Mouse (Mus musculus): ENCODE measurements around the gene Zan. TPM values are rescaled to one million over a fixed set of nuclear protein-coding genes. Genes with fewer than 3 reads are reported as not detected.

Zan gene
- polyA plus RNA-seq, 1 experiment from 2014 or later: 0.17 TPM

- Histone ChIP-seq H3K27me3 (no peaks in the 10 kb centered on the region), H3K36me3 (peaks cover 27% of the 10 kb centered on the region), H3K4me2 (replicated peaks) (no peak overlapping the region), H3K9ac (peak overlapping the region; percentile 42; the same call in 1 of the 2 replicates), H3K4me3 (no peak overlapping the region), H3K27ac (no peak overlapping the region), H3K4me1 (peaks cover 43% of the 10 kb centered on the region), H3K9me3 (no peaks in the 10 kb centered on the region)
- WGBS: 85% methylated on average over 12 of the region's 12 CpGs
- no peak for ATAC-seq (ENCODE audit: insufficient number of reproducible peaks, insufficient read depth, low FRiP score, low TSS enrichment)
Observed at GRCm38 (mm10) chr5:137513951-137514721, 37.3 kb upstream of the Zan start.

DNA sequence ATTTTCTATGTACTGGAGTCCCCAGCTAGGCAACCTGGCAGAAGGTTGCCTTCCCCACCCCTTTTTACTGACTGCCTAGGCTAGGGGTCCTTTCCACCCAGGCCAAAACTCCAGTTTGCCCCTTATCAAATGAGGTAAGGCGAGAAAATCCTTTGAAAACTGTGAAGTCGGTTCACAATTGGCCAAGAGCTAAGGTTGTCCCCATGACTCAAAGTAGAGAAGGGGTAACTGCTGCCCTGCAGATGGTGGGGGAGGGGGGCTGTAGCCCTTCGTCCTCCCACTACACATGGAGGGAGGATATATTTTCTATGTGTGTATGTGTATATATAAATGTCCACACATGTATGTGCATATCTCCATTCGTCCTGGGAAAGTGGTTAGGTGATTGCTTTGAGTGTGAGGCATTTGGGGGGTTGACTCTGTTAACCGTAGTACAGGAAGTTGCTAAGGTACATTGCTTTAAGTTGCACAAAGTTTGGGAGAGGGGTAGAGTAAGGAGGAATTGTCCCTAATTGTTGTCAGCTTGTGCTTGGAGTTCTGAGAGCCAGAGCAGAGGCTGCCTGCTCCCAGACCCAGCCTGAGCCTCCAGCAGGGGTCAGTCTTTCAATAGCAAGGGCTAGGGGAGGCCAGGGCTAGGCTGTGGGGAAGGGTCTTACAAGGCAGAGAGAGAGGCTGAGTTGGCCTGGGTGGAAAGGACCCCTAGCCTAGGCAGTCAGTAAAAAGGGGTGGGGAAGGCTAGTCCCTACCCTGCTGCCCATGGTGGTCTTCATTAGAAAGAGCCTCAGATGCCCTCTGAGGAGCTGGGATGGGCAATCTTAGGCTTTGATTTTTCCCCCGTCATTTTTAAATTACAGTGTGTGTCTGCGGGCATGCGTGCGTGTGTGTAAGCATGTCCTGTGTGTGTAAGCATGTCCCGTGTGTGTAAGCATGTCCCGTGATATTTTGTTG, 36.3 kb upstream of the Zan start:
- Histone ChIP-seq H3K27ac (peak overlapping the region; percentile 37; the same call in 1 of the 2 replicates), H3K9ac (peak overlapping the region; percentile 27), H3K4me1 (peaks cover 43% of the 10 kb centered on the region), H3K27me3 (no peaks in the 10 kb centered on the region), H3K4me2 (replicated peaks) (peak overlapping the region; percentile 95; the same call in 1 of the 2 replicates), H3K36me3 (0 out of 2 replicates have a peak, but pooled peaks cover 17% of the 10 kb centered on the region), H3K4me3 (peak overlapping the region; percentile 5; the same call in 1 of the 2 replicates), H3K9me3 (no peaks in the 10 kb centered on the region)
- peak; percentile 50; the same call in 1 of the 2 replicates for ATAC-seq (ENCODE audit: insufficient number of reproducible peaks, insufficient read depth, low FRiP score, low TSS enrichment)
- WGBS: 75% methylated on average over 11 of the region's 11 CpGs

- H3K4me1 ChIP-seq: peaks cover 43% of the 10 kb centered on the region
- no peak for ATAC-seq (ENCODE audit: insufficient number of reproducible peaks, insufficient read depth, low FRiP score, low TSS enrichment)
- H3K27me3 ChIP-seq: no peaks in the 10 kb centered on the region
- no peaks in the 10 kb centered on the region for H3K9me3 ChIP-seq
- H3K36me3 ChIP-seq: 0 out of 2 replicates have a peak, but pooled peaks cover 7% of the 10 kb centered on the region
- H3K9ac ChIP-seq: peak overlapping the region; percentile 100
- H3K4me3 ChIP-seq: peak overlapping the region; percentile 98
- WGBS: 73% methylated on average over 3 of the region's 3 CpGs
- no peak overlapping the region for H3K27ac ChIP-seq
- H3K4me2 ChIP-seq (replicated peaks): peak overlapping the region; percentile 95
Observed at GRCm38 (mm10) chr5:137511706-137512105, 34.8 kb upstream of the Zan start.

GRCm38 (mm10) chr5:137510573-137511390, 33.9 kb upstream of the Zan start:
- peak overlapping the region; percentile 98 for H3K4me3 ChIP-seq
- ATAC-seq (ENCODE audit: insufficient number of reproducible peaks, insufficient read depth, low FRiP score, low TSS enrichment): 0 out of 2 replicates have a peak, but pooled peaks have one; percentile 9
- no peaks in the 10 kb centered on the region for H3K9me3 ChIP-seq
- H3K27ac ChIP-seq: peak overlapping the region; percentile 91
- WGBS: 2% methylated on average over 61 of the region's 83 CpGs
- H3K4me2 ChIP-seq (replicated peaks): peak overlapping the region; percentile 95
- H3K27me3 ChIP-seq: no peaks in the 10 kb centered on the region
- H3K9ac ChIP-seq: peak overlapping the region; percentile 100
- H3K4me1 ChIP-seq: peaks cover 39% of the 10 kb centered on the region
- H3K36me3 ChIP-seq: 0 out of 2 replicates have a peak, but pooled peaks cover 7% of the 10 kb centered on the region

- Histone ChIP-seq H3K27ac (peak overlapping the region; percentile 91), H3K4me2 (replicated peaks) (peak overlapping the region; percentile 95), H3K4me1 (peaks cover 38% of the 10 kb centered on the region), H3K4me3 (peak overlapping the region; percentile 98), H3K9ac (peak overlapping the region; percentile 100), H3K9me3 (no peaks in the 10 kb centered on the region), H3K27me3 (no peaks in the 10 kb centered on the region), H3K36me3 (0 out of 2 replicates have a peak, but pooled peaks cover 7% of the 10 kb centered on the region)
- 1% methylated on average over 23 of the region's 52 CpGs for WGBS
- ATAC-seq (ENCODE audit: insufficient number of reproducible peaks, insufficient read depth, low FRiP score, low TSS enrichment): no peak; the same call in 1 of the 2 replicates
Observed at GRCm38 (mm10) chr5:137510014-137510501, 33.2 kb upstream of the Zan start.

- peaks cover 8% of the 10 kb centered on the region for H3K4me1 ChIP-seq
- no peak overlapping the region for H3K4me3 ChIP-seq
- no peak overlapping the region for H3K27ac ChIP-seq
- H3K4me2 ChIP-seq (replicated peaks): no peak overlapping the region
- 84% methylated on average over 6 of the region's 6 CpGs for WGBS
- no peak for ATAC-seq (ENCODE audit: insufficient number of reproducible peaks, insufficient read depth, low FRiP score, low TSS enrichment)
- H3K9ac ChIP-seq: no peak overlapping the region
- no peaks in the 10 kb centered on the region for H3K27me3 ChIP-seq
- H3K36me3 ChIP-seq: peaks cover 11% of the 10 kb centered on the region; the same call in 1 of the 2 replicates
- H3K9me3 ChIP-seq: no peaks in the 10 kb centered on the region
Observed at GRCm38 (mm10) chr5:137504041-137504440, 27.2 kb upstream of the Zan start.

- under 1% methylated on average over 30 of the region's 30 CpGs for WGBS
- no peaks in the 10 kb centered on the region for H3K9me3 ChIP-seq
- H3K4me1 ChIP-seq: peaks cover 8% of the 10 kb centered on the region
- peak overlapping the region; percentile 58 for H3K4me2 ChIP-seq (replicated peaks)
- peak overlapping the region; percentile 64 for H3K9ac ChIP-seq
- H3K36me3 ChIP-seq: peaks cover 11% of the 10 kb centered on the region; the same call in 1 of the 2 replicates
- no peaks in the 10 kb centered on the region for H3K27me3 ChIP-seq
- H3K27ac ChIP-seq: peak overlapping the region; percentile 96
- peak; percentile 79 for ATAC-seq (ENCODE audit: insufficient number of reproducible peaks, insufficient read depth, low FRiP score, low TSS enrichment)
- peak overlapping the region; percentile 58 for H3K4me3 ChIP-seq
Observed at GRCm38 (mm10) chr5:137502667-137503110, 25.8 kb upstream of the Zan start.

DNA sequence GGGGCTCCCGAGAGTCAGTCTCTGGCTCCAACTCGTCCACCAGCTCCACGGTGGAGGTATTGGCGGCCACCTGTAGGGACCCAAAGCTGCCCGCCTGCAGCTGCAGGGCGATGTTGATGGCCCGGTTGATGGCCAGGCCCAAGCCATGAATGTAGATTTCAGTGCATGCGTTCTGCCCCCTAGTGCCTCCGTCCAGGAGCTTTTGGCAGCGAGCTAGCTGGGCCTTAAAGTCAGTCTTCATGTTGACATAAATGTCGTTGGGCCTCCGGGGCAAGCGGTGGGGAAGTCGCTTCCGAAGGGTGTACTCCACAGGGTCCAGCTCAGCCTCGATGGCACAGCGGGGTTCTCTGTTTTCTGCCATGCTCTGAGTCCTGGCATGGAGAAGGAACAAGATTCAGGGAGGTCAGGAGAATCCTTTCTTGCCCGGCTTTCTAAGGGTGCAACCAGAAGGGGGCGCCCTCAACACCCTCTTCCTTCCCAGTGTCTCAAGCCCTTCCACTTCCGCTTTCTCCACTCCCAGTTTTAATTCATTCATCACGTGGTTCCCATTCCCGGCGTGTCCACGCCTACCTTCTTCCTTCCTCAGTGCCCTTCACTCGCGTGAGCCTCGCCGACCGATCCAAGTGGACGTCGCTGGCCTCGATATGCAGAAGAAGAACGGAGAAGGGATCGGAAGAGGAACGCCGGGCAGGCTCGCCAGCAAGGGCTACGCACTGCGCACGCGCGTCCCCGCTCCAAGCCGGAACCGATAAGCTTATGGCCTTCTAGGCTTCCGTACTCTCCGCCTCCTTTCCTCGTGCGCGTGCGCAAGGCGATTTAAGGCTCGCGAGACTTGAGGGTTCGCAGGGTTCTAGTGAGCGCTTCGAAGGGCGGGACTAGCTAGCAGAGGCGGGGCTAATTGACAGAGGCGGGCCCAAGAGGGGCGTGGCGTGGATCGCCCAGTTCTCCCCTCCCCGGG, 25.1 kb upstream of the Zan start, which contains the start of gene Pop7:
Gene Pop7 (minus strand): TSS at position 810 of the 958 bp plus-strand sequence.
- Histone ChIP-seq H3K9ac (peak within 1 kb of the TSS; percentile 78), H3K27me3 (no peaks in the 10 kb centered on the region), H3K36me3 (peaks cover 11% of the 10 kb centered on the region; the same call in 1 of the 2 replicates), H3K9me3 (no peaks in the 10 kb centered on the region), H3K27ac (peak within 1 kb of the TSS; percentile 96), H3K4me3 (peak within 1 kb of the TSS; percentile 58), H3K4me2 (replicated peaks) (peak within 1 kb of the TSS; percentile 76), H3K4me1 (peaks cover 8% of the 10 kb centered on the region)
- WGBS: 3% methylated on average over 64 of the region's 64 CpGs
- peak; percentile 93 for ATAC-seq (ENCODE audit: insufficient number of reproducible peaks, insufficient read depth, low FRiP score, low TSS enrichment)

GRCm38 (mm10) chr5:137500186-137500585, 23.3 kb upstream of the Zan start:
- no peaks in the 10 kb centered on the region for H3K27me3 ChIP-seq
- 91% methylated on average over 7 of the region's 7 CpGs for WGBS
- H3K4me2 ChIP-seq (replicated peaks): no peak overlapping the region
- peaks cover 11% of the 10 kb centered on the region; the same call in 1 of the 2 replicates for H3K36me3 ChIP-seq
- no peak for ATAC-seq (ENCODE audit: insufficient number of reproducible peaks, insufficient read depth, low FRiP score, low TSS enrichment)
- no peak overlapping the region for H3K27ac ChIP-seq
- H3K9me3 ChIP-seq: no peaks in the 10 kb centered on the region
- H3K4me3 ChIP-seq: no peak overlapping the region
- no peak overlapping the region for H3K9ac ChIP-seq
- peaks cover 8% of the 10 kb centered on the region for H3K4me1 ChIP-seq

DNA sequence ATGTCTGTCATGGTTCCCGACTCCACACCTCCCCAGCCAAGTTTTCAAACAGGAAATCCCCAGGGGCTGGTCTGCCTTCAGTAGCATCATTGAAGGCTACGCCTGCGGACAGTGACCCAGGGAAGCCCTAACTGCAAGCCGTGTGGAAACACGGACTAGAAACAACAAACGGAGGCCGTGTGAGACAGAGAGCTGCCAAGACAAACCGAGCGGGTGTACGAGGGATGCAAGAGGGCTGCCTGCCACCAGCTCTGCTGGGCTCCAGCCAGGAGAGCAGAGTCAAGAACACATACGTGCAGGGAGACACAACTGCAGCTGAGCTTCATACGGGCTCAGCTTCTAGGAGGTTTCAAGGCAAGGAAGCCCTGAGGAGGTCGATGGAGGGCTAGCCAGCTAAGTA, 17.0 kb upstream of the Zan start:
- Histone ChIP-seq H3K36me3 (no peaks in the 10 kb centered on the region), H3K4me1 (no peaks in the 10 kb centered on the region), H3K27ac (no peak overlapping the region), H3K9ac (no peak overlapping the region), H3K4me3 (no peak overlapping the region), H3K9me3 (no peaks in the 10 kb centered on the region), H3K4me2 (replicated peaks) (no peak overlapping the region), H3K27me3 (no peaks in the 10 kb centered on the region)
- 68% methylated on average over 13 of the region's 13 CpGs for WGBS
- no peak for ATAC-seq (ENCODE audit: insufficient number of reproducible peaks, insufficient read depth, low FRiP score, low TSS enrichment)
